8 mouse cellular contexts compared by ENCODE assay signal in genomic region chr12:55836199-55836951, GRCm38 (mm10). TPM values are rescaled to one million over a fixed set of nuclear protein-coding genes. Genes with fewer than 3 reads are reported as not detected.
DNase-seq lines count a peak whose midpoint lies in the region; ATAC-seq and TF ChIP-seq lines count a peak whose summit lies in the region.

Brms1l (plus strand) TSS chr12:55836324.

- peak; percentile 73 for TF ChIP-seq POLR2A in heart, adult 2 months (IDR thresholded peaks at IDR 0.05; ENCODE audit: insufficient read depth, low read depth, low read length)
- TF ChIP-seq POLR2A in limb, embryonic 14.5 days (IDR thresholded peaks at IDR 0.05; ENCODE audit: borderline replicate concordance, extremely low read depth, insufficient read depth, insufficient read length): peak; percentile 50; the same call in 1 of the 2 replicates

- no peak for TF ChIP-seq CTCF in heart, adult 2 months (IDR thresholded peaks at IDR 0.05)
- TF ChIP-seq CTCF in midbrain, postnatal 0 days (IDR thresholded peaks at IDR 0.05): no peak

- no peaks in the 10 kb centered on the region for H3K27me3 ChIP-seq in embryonic facial prominence, embryonic 14.5 days (replicated peaks; ENCODE audit: control insufficient read depth, insufficient read depth, low read length)
- H3K27me3 ChIP-seq in heart, adult 2 months (ENCODE audit: control insufficient read depth, insufficient read depth, low read length): no peaks in the 10 kb centered on the region
- no peaks in the 10 kb centered on the region for H3K27me3 ChIP-seq in limb, embryonic 14.5 days (ENCODE audit: control insufficient read depth, insufficient read depth, low read length)
- no peaks in the 10 kb centered on the region for H3K27me3 ChIP-seq in midbrain, postnatal 0 days (ENCODE audit: insufficient read depth, low read length)

- peak within 1 kb of the TSS; percentile 78 for H3K4me2 ChIP-seq in embryonic facial prominence, embryonic 14.5 days (ENCODE audit: low read depth, low read length)
- peak within 1 kb of the TSS; percentile 77 for H3K4me2 ChIP-seq in limb, embryonic 14.5 days (replicated peaks; ENCODE audit: low read depth, low read length, severe bottlenecking)
- H3K4me2 ChIP-seq in midbrain, postnatal 0 days (ENCODE audit: low read depth, low read length, poor library complexity, severe bottlenecking): peak within 1 kb of the TSS; percentile 73

- TF ChIP-seq EP300 in heart, adult 2 months (IDR thresholded peaks at IDR 0.05; ENCODE audit: insufficient read depth, low read depth, low read length): peak; percentile 60; the same call in 1 of the 2 replicates

- peaks cover 5% of the 10 kb centered on the region; the same call in 1 of the 2 replicates for H3K4me1 ChIP-seq in embryonic facial prominence, embryonic 14.5 days (ENCODE audit: control insufficient read depth, insufficient read depth, low read length)
- no peaks in the 10 kb centered on the region; the same call in 1 of the 2 replicates for H3K4me1 ChIP-seq in heart, adult 2 months (ENCODE audit: control insufficient read depth, insufficient read depth, low read length)
- peaks cover 8% of the 10 kb centered on the region for H3K4me1 ChIP-seq in limb, embryonic 14.5 days (ENCODE audit: control insufficient read depth, insufficient read depth, low read length)
- H3K4me1 ChIP-seq in midbrain, postnatal 0 days (ENCODE audit: insufficient read depth, low read length): peaks cover 3% of the 10 kb centered on the region; the same call in 1 of the 2 replicates

- H3K36me3 ChIP-seq in embryonic facial prominence, embryonic 14.5 days (ENCODE audit: control insufficient read depth, insufficient read depth, low read length): peaks cover 2% of the 10 kb centered on the region
- no peaks in the 10 kb centered on the region for H3K36me3 ChIP-seq in heart, adult 2 months (ENCODE audit: control insufficient read depth, insufficient read depth, low read length)
- H3K36me3 ChIP-seq in limb, embryonic 14.5 days (ENCODE audit: control insufficient read depth, insufficient read depth, low read length): peaks cover 8% of the 10 kb centered on the region; the same call in 1 of the 2 replicates
- H3K36me3 ChIP-seq in midbrain, postnatal 0 days (ENCODE audit: insufficient read depth, low read length): no peaks in the 10 kb centered on the region

- intact Hi-C loops in heart, adult 2 months (cut with DNase I): loop anchor here (10.0 kb wide), 1 partner anchor 532 kb away; the partner anchor contains the start of gene Ppp2r3c

- peak within 1 kb of the TSS; percentile 95 for H3K27ac ChIP-seq in embryonic facial prominence, embryonic 14.5 days (replicated peaks; ENCODE audit: low read depth, low read length)
- H3K27ac ChIP-seq in heart, adult 2 months: peak within 1 kb of the TSS; percentile 86
- peak within 1 kb of the TSS; percentile 92 for H3K27ac ChIP-seq in limb, embryonic 14.5 days (replicated peaks; ENCODE audit: low read depth, low read length)
- peak within 1 kb of the TSS; percentile 89 for H3K27ac ChIP-seq in midbrain, postnatal 0 days (ENCODE audit: low read depth, low read length)

- no peaks in the 10 kb centered on the region for H3K9me3 ChIP-seq in embryonic facial prominence, embryonic 14.5 days (ENCODE audit: control insufficient read depth, low read length)
- H3K9me3 ChIP-seq in limb, embryonic 14.5 days (ENCODE audit: control insufficient read depth, low read length): no peaks in the 10 kb centered on the region
- H3K9me3 ChIP-seq in midbrain, postnatal 0 days (ENCODE audit: low read length): no peaks in the 10 kb centered on the region

- peak within 1 kb of the TSS; percentile 91 for H3K4me3 ChIP-seq in embryonic facial prominence, embryonic 14.5 days (ENCODE audit: low read depth, low read length)
- H3K4me3 ChIP-seq in heart, adult 2 months: peak within 1 kb of the TSS; percentile 88
- H3K4me3 ChIP-seq in limb, embryonic 14.5 days (replicated peaks; ENCODE audit: low read length): peak within 1 kb of the TSS; percentile 85
- peak within 1 kb of the TSS; percentile 73 for H3K4me3 ChIP-seq in midbrain, postnatal 0 days (ENCODE audit: low read depth, low read length)

- ATAC-seq in embryonic facial prominence, embryonic 14.5 days (ENCODE audit: low read depth): peak; percentile 99
- peak; percentile 100 for ATAC-seq in limb, embryonic 14.5 days (ENCODE audit: low FRiP score, low read depth)
- peak; percentile 100 for ATAC-seq in midbrain, postnatal 0 days (ENCODE audit: low FRiP score)

- H3K9ac ChIP-seq in embryonic facial prominence, embryonic 14.5 days (ENCODE audit: low read depth, low read length): peak within 1 kb of the TSS; percentile 85
- H3K9ac ChIP-seq in heart, adult 2 months (ENCODE audit: low read depth, low read length): peak within 1 kb of the TSS; percentile 84
- peak within 1 kb of the TSS; percentile 80 for H3K9ac ChIP-seq in limb, embryonic 14.5 days (ENCODE audit: low read depth, low read length, severe bottlenecking)
- peak within 1 kb of the TSS; percentile 68 for H3K9ac ChIP-seq in midbrain, postnatal 0 days (replicated peaks; ENCODE audit: low read length, poor library complexity, severe bottlenecking)

- peak; percentile 100 for DNase-seq in 3T3-L1 (ENCODE audit: low read depth, low spot score)
- peak; percentile 74 to 94 for DNase-seq in adrenal gland, postnatal 4 days (ENCODE audit: low spot score in 2 of 2)
- peak; percentile 100 for DNase-seq in embryonic facial prominence, embryonic 14.5 days (ENCODE audit: low spot score)
- peak; percentile 91 to 97 for DNase-seq in heart, adult 2 months
- peak; percentile 98 for DNase-seq in kidney, adult 9 months
- peak; percentile 99 for DNase-seq in limb, embryonic 14.5 days (ENCODE audit: low spot score)
- peak; percentile 99 for DNase-seq in midbrain, postnatal 0 days (ENCODE audit: low spot score)
- peak; percentile 87 to 92 for DNase-seq in spleen, postnatal 14 days (ENCODE audit: low spot score in 2 of 2)

- 0% methylated on average over 41 of the region's 77 CpGs for WGBS in embryonic facial prominence, embryonic 14.5 days
- WGBS in heart, adult 2 months: under 1% methylated on average over 77 of the region's 77 CpGs
- under 1% methylated on average over 62 of the region's 77 CpGs for WGBS in limb, embryonic 14.5 days
- under 1% methylated on average over 73 of the region's 77 CpGs for WGBS in midbrain, postnatal 0 days

- H3K79me2 ChIP-seq in heart, adult 2 months (replicated peaks; ENCODE audit: control insufficient read depth, insufficient read depth, low read length): no peaks in the 10 kb centered on the region

RNA-seq across cellular contexts. Expression of gene Brms1l, which starts in this region (rescaled TPM):
- total RNA-seq in adrenal gland, postnatal 4 days (2021): 10 to 100 TPM; 43.9 to 44.7 TPM
- polyA plus RNA-seq in embryonic facial prominence, embryonic 14.5 days (2014; fragmentation: Nextera tagmentation; extraction: Ambion mirVana): 31.7 and 38.7 TPM in 2 replicates
- total RNA-seq in heart, adult 2 months (2021): 10 to 100 TPM; 19.1 to 21.0 TPM
- 11.8 and 24.8 TPM in 2 replicates for polyA plus RNA-seq in heart, adult 2 months (2012; rRNA removed)
- 49.6 and 81.1 TPM in 2 replicates for polyA plus RNA-seq in limb, embryonic 14.5 days (2012; rRNA removed)
- polyA plus RNA-seq in limb, embryonic 14.5 days (2014; fragmentation: Nextera tagmentation; extraction: Ambion mirVana): 33.9 and 35.9 TPM in 2 replicates
- 38.0 and 39.7 TPM in 2 replicates for total RNA-seq in midbrain, postnatal 0 days (2014; rRNA removed)
- 38.3 and 40.5 TPM in 2 replicates for polyA plus RNA-seq in midbrain, postnatal 0 days (2015; fragmentation: Nextera tagmentation; extraction: Ambion mirVana)

Comparison
In these comparisons a context has a peak if more than half of its experiments do, and no peak if none do; other contexts are left out.
1. Peak in every context shown above with its lines: DNase-seq, ATAC-seq, H3K4me3 ChIP-seq and H3K27ac ChIP-seq.